Mouse (Mus musculus) hindbrain, embryonic 11.5 days (tissue): ENCODE data around the gene Rab29. TPM values are rescaled to one million over a fixed set of nuclear protein-coding genes. Genes with fewer than 3 reads are reported as not detected.

ENCODE experiments used
- ATAC-seq: fragments of 200-750 bp; cut with Nextera tagmentation; 2 replicates; pipeline ENCODE4 v1.8.0; 2017; ENCODE audit warnings: mild to moderate bottlenecking, moderate TSS enrichment, moderate library complexity; ENCODE audit not compliant: low FRiP score
- DNase-seq: peaks from one replicate; pipeline ENCODE4 v3.0.0-alpha.2; 2015; ENCODE audit warnings: low spot score
- H3K27ac ChIP-seq: fragments of 300-500 bp; sonication (generic); 2 replicates; pipeline ENCODE4 v1.5.1; 2014; ENCODE audit warnings: mild to moderate bottlenecking, low read depth, low read length
- H3K27me3 ChIP-seq: fragments of 300-500 bp; sonication (generic); 2 replicates; pipeline ENCODE4 v1.6.1; 2014; ENCODE audit warnings: mild to moderate bottlenecking, low read length, moderate library complexity, mixed read lengths; ENCODE audit not compliant: control insufficient read depth, insufficient read depth
- H3K36me3 ChIP-seq: fragments of 300-500 bp; sonication (generic); 2 replicates; pipeline ENCODE4 v1.6.1; 2014; ENCODE audit warnings: mild to moderate bottlenecking, low read length, moderate library complexity, mixed read lengths; ENCODE audit not compliant: control insufficient read depth, insufficient read depth
- H3K4me1 ChIP-seq: fragments of 300-500 bp; sonication (generic); replicated peaks from 2 replicates; pipeline ENCODE4 v1.6.1; 2014; ENCODE audit warnings: low read length, mixed read lengths; ENCODE audit not compliant: control insufficient read depth, insufficient read depth
- H3K4me2 ChIP-seq: fragments of 300-500 bp; sonication (generic); replicated peaks from 2 replicates; pipeline ENCODE4 v1.6.1; 2014; ENCODE audit warnings: mild to moderate bottlenecking, low read depth, low read length
- H3K4me3 ChIP-seq: fragments of 300-500 bp; sonication (generic); 2 replicates; pipeline ENCODE4 v1.5.1; 2014; ENCODE audit warnings: low read depth, low read length
- H3K9ac ChIP-seq: fragments of 300-500 bp; sonication (generic); 2 replicates; pipeline ENCODE4 v1.6.1; 2014; ENCODE audit warnings: low read depth, low read length
- H3K9me3 ChIP-seq: fragments of 300-500 bp; sonication (generic); 2 replicates; pipeline ENCODE4 v1.6.1; 2016; ENCODE audit warnings: low read length; ENCODE audit not compliant: control insufficient read depth
- WGBS: fragments of 180-500 bp; shearing (Covaris S2); extraction: QIAGEN DNeasy Blood & Tissue Kit; methylation state at CpG from one replicate; pipeline ENCODE4 v1.1.7; 2014; 5-methylcytosine and 5-hydroxymethylcytosine counted together
- polyA plus RNA-seq: library from polyadenylated mRNA; unstranded; fragments of >200 nt; fragmentation: Nextera tagmentation; extraction: Ambion mirVana; gene quantifications from 2 replicates; pipeline ENCODE4 v1.2.1, GENCODE M21; 2014

The Rab29 gene
- polyA plus RNA-seq, 1 experiment from 2014 or later: 14.5 TPM

DNA sequence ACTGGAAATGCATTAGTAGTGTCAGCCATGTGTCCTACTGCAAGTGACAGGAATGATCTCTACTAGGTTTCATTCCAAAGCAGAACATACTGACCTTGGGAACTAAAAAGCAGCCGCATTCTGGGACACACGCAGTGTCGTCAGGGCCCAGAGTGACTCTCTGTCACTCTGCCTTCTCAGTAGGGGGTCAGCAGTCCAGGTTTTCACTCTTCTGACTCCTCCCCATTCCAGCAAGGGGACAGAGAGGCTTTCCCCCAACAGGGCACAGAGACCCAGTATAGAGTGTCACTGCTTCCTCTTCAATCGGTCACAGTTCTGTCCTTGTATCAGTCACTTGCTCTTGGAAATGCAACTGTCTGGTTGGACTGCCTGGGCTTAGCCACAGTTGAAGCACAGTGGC is 24.8 kb upstream of the Rab29 start:
- H3K4me2 ChIP-seq: no peak overlapping the region
- H3K4me3 ChIP-seq: no peak overlapping the region
- no peaks in the 10 kb centered on the region for H3K36me3 ChIP-seq
- H3K27ac ChIP-seq: no peak overlapping the region
- H3K4me1 ChIP-seq: no peaks in the 10 kb centered on the region
- no peak for DNase-seq
- H3K9ac ChIP-seq: no peak overlapping the region
- no peak for ATAC-seq
- no peaks in the 10 kb centered on the region for H3K27me3 ChIP-seq
- WGBS: 70% methylated on average over 4 of the region's 4 CpGs
- H3K9me3 ChIP-seq: no peaks in the 10 kb centered on the region

DNA sequence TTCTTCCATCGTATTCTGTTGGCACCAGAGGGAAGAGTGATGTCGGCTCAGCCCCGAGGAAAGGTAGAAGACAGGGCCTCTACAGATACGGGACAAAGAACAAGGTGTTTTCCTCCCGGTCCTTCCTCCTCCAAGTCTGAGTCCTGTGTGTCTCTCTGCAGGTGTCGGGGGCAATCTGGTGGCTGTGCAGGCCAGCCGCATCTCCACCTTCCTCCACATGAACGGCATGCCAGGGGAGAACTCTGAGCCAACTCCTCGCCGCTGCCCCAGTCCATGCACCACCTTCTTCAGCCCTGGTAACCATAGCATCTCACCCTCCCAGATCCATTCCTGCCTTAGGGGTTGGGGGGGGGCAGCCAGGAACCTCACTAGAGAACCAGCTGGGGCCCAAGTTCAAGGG is 23.3 kb upstream of the Rab29 start:
- Histone ChIP-seq H3K4me1 (no peaks in the 10 kb centered on the region), H3K9ac (no peak overlapping the region), H3K9me3 (no peaks in the 10 kb centered on the region), H3K4me3 (no peak overlapping the region), H3K27me3 (no peaks in the 10 kb centered on the region), H3K36me3 (no peaks in the 10 kb centered on the region), H3K4me2 (no peak overlapping the region), H3K27ac (no peak overlapping the region)
- WGBS: 90% methylated on average over 10 of the region's 10 CpGs
- DNase-seq (no peak), ATAC-seq (no peak)

DNA sequence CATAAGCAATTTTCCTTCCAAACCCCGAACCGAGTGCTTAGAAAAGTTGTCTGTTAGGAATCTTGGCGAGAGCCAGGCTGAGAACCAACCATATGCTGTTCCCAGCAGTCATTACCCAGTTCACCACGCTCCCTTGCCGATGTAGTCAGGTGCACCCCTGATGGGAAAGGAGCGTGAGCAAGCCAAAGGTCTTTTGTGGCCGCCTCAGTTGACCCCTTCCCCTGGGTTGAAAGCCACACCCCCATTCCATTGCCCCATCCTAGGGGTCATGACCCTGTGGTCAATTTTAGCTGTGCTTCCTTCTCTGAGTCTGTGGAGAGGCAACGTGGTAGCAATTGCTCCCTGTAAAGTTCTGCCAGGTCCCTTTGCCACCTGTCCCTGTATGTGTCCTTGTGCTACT is 22.1 kb upstream of the Rab29 start:
- Histone ChIP-seq H3K27me3 (no peaks in the 10 kb centered on the region), H3K4me2 (no peak overlapping the region), H3K4me1 (no peaks in the 10 kb centered on the region), H3K9me3 (no peaks in the 10 kb centered on the region), H3K27ac (no peak overlapping the region), H3K36me3 (no peaks in the 10 kb centered on the region), H3K9ac (no peak overlapping the region), H3K4me3 (no peak overlapping the region)
- WGBS: 40% methylated on average over 8 of the region's 8 CpGs
- ATAC-seq (no peak), DNase-seq (no peak)

DNA sequence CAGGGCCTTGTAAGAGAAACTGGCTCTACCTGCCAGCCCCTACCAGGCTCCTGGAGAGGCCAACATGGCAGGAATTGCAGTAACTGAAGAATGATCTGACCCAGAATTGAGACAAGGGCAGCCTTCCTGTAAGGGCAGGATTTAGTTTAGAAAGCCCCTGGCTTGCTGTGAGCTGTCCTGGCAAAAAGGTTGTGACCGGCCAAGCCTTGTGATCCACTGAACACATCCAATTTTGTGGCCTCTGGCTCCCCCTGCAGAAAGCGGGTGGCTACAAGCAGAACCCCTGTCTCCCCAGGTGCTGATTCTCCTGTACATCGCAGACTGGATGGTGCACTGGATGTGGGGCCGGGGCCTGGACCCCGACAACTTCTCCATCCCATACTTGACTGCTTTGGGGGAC is 20.8 kb upstream of the Rab29 start:
- WGBS: 74% methylated on average over 5 of the region's 5 CpGs
- H3K4me1 ChIP-seq: no peaks in the 10 kb centered on the region
- H3K27me3 ChIP-seq: no peaks in the 10 kb centered on the region
- H3K4me2 ChIP-seq: no peak overlapping the region
- H3K4me3 ChIP-seq: no peak overlapping the region
- no peaks in the 10 kb centered on the region for H3K9me3 ChIP-seq
- H3K9ac ChIP-seq: no peak overlapping the region
- no peaks in the 10 kb centered on the region for H3K36me3 ChIP-seq
- peak; percentile 25 for DNase-seq
- no peak overlapping the region for H3K27ac ChIP-seq
- no peak for ATAC-seq

DNA sequence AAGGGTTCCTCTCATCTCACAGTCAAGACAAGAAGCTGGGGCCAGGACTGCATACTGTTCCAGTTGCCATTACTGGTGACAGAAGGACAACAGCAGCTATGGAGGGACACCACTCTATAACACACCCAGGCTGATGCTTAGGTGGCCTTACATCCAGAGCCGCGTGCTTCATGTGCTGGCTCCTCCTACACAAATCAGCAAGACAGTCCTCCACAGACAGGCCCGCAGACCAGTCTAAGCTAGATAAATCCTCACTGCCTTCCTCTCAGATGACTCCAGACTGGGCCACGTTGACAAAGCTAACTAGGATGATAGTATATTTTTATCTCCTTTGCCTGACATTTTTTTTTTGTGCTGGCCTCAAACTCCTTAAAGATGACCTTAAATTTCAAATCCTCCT is 5.2 kb upstream of the Rab29 start:
- H3K9ac ChIP-seq: no peak overlapping the region
- no peaks in the 10 kb centered on the region for H3K36me3 ChIP-seq
- no peak overlapping the region for H3K4me3 ChIP-seq
- H3K27ac ChIP-seq: no peak overlapping the region
- WGBS: 79% methylated on average over 4 of the region's 4 CpGs
- ATAC-seq (no peak), DNase-seq (no peak)
- no peaks in the 10 kb centered on the region for H3K27me3 ChIP-seq
- no peaks in the 10 kb centered on the region for H3K9me3 ChIP-seq
- H3K4me1 ChIP-seq: no peaks in the 10 kb centered on the region
- H3K4me2 ChIP-seq: no peak overlapping the region

DNA sequence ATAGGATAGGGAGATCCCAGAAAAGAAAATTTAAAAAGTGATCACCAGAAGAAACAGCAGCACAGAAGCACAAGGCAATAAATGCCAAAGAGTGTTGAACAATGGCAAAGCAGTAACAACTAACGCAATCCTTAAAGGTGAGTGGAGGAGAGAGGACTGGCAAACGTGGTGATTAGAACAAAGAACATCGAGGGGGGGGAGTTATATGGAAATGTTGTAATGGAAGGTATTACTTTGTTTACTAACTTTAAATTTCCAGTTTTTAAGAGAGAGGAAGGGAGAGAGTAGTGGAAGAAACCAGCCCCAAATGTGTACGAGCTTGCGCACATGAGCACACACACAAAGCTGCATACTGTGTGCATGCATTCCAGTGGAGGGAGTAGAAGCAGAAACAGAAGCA is 1.4 kb upstream of the Rab29 start:
- no peak for ATAC-seq
- H3K9ac ChIP-seq: no peak overlapping the region
- no peak for DNase-seq

DNA sequence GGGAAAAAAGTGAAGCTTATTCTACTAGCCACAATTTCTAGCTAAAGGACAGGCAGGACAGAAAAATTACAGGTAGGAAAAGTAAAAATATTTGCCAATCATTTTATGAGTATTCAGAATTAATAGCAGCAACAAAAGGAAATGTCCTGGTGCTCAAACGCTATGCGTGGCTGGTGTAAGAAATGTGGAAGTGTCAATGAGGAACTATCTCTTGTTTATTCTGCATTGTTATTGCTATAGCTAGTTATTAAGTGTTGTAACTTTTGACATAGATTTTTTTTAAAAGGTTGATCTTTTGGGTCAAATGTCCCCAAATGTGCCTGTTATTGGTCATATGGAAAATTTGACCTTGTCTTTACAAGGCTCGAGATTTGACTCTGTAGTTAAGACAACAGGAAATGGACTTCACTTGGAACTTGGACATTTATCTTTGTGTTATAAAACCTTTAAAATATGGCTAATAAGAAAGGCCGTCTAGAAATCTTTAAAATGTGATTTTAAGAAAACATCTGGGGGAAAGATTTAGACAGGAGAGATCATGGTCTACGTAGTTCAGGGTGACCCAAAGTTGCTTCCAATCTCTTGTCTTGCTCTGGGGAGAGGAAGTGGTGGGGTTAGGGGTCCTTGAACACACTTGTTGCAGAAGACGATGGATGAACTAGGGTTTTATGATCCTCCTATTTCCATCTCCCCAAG is 572 bp upstream of the Rab29 start:
- peak; percentile 51 for ATAC-seq
- DNase-seq: no peak
- H3K36me3 ChIP-seq: no peaks in the 10 kb centered on the region
- 79% methylated on average over 6 of the region's 6 CpGs for WGBS
- no peaks in the 10 kb centered on the region for H3K4me1 ChIP-seq
- H3K9me3 ChIP-seq: no peaks in the 10 kb centered on the region
- no peak overlapping the region for H3K4me2 ChIP-seq
- no peak overlapping the region for H3K4me3 ChIP-seq
- H3K27me3 ChIP-seq: 0 out of 2 replicates have a peak, but pooled peaks cover 3% of the 10 kb centered on the region
- no peak overlapping the region for H3K9ac ChIP-seq
- H3K27ac ChIP-seq: no peak overlapping the region

More for the DNA sequence above, 1.4 kb upstream of the Rab29 start:
- 87% methylated on average over 5 of the region's 5 CpGs for WGBS
- no peak overlapping the region for H3K4me3 ChIP-seq
- no peaks in the 10 kb centered on the region for H3K36me3 ChIP-seq
- H3K4me2 ChIP-seq: no peak overlapping the region
- no peak overlapping the region for H3K27ac ChIP-seq
- H3K27me3 ChIP-seq: 0 out of 2 replicates have a peak, but pooled peaks cover 3% of the 10 kb centered on the region
- H3K4me1 ChIP-seq: no peaks in the 10 kb centered on the region
- H3K9me3 ChIP-seq: no peaks in the 10 kb centered on the region

DNA sequence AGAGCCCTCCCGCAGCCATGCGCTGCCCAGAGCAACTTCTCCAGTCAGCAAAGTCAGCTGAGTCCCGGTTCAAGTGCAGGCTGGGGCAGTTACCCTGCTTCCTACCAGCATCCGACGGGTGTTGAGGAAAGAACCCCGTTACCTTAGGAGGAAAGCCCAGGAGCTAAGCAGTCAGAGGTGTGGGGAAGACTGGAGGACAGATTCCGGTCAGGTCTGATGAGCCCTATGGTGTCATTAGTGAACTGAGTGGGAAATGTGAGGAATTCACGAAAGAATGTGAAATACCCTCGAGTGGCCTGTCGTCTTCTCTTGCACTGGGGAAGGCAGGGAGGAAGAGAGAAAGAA is 894 bp downstream of the Rab29 start:
- H3K4me2 ChIP-seq: peak overlapping the region; percentile 76
- H3K36me3 ChIP-seq: no peaks in the 10 kb centered on the region
- H3K4me1 ChIP-seq: no peaks in the 10 kb centered on the region
- H3K27me3 ChIP-seq: 0 out of 2 replicates have a peak, but pooled peaks cover 3% of the 10 kb centered on the region
- H3K9ac ChIP-seq: no peak overlapping the region; the same call in 1 of the 2 replicates
- peak overlapping the region; percentile 53 for H3K4me3 ChIP-seq
- DNase-seq (no peak), ATAC-seq (no peak; the same call in 1 of the 2 replicates)
- WGBS: 28% methylated on average over 10 of the region's 10 CpGs
- H3K27ac ChIP-seq: no peak overlapping the region
- H3K9me3 ChIP-seq: no peaks in the 10 kb centered on the region

DNA sequence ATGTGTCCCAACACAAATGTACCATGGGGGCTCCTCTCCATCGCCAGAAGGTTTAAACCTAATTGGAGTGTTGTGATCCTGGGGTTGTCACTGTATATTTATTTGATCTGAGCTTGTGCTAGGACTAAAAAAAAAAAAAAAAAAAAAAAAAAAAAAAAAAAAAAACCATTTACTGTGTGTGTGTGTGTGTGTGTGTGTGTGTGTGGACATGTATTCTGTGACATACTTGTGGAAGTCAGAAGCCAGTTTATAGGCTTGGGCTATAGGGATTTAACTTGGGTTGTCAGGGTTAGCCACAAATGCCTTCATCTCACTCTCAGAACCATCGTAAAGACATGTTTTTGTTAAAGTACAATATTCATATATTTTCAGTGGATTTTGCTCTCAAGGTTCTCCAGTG is 2.5 kb downstream of the Rab29 start:
- Histone ChIP-seq H3K4me1 (no peaks in the 10 kb centered on the region), H3K27ac (no peak overlapping the region), H3K4me2 (no peak overlapping the region), H3K27me3 (0 out of 2 replicates have a peak, but pooled peaks cover 3% of the 10 kb centered on the region), H3K9ac (no peak overlapping the region), H3K36me3 (no peaks in the 10 kb centered on the region), H3K9me3 (no peaks in the 10 kb centered on the region), H3K4me3 (no peak overlapping the region)
- ATAC-seq (no peak), DNase-seq (no peak)
- 80% methylated on average over 2 of the region's 2 CpGs for WGBS
